Mouse (Mus musculus): ENCODE measurements at regions not wholly inside any gene's neighbourhood (a gene's known extent, or its start where the extent isn't known, plus 50 kb on each side); places are given as distances from the start of the nearest gene placed in this dataset.

- Histone ChIP-seq H3K36me3 (no peaks in the 10 kb centered on the region), H3K4me1 (peaks cover 3% of the 10 kb centered on the region), H3K4me3 (no peak overlapping the region), H3K9ac (no peak overlapping the region), H3K27ac (no peak overlapping the region), H3K4me2 (no peak overlapping the region), H3K27me3 (no peaks in the 10 kb centered on the region), H3K9me3 (no peaks in the 10 kb centered on the region)
- no peak for ATAC-seq (ENCODE audit: insufficient number of reproducible peaks, insufficient read depth, low FRiP score, low TSS enrichment, low read depth)
- WGBS: 29% methylated on average over 3 of the region's 3 CpGs
Observed at GRCm38 (mm10) chr13:59358421-59358820, 226.6 kb downstream of the Agtpbp1 start.

DNA sequence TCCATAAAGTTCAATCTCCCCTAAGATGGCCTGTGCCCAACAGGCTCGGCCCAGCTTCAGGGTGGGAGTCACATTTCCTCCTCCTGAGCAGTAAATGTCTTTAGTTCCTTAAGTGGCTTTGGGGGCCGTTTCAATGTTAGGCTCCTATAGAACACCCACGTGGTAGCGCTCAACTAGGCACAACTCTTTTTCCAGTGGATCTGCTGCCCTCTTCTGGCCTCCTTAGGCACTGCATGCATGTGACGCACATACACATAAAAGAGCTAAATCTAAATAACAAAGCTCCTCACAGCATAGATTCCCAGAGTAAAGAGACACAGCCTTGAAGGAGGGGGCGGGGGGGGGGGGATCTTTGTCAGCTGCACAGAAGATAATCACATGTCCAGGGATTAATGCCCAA, 233.6 kb downstream of the Agtpbp1 start:
- Histone ChIP-seq H3K27me3 (no peaks in the 10 kb centered on the region), H3K27ac (peak overlapping the region; percentile 62), H3K4me1 (no peaks in the 10 kb centered on the region), H3K36me3 (no peaks in the 10 kb centered on the region), H3K4me3 (no peak overlapping the region), H3K9me3 (no peaks in the 10 kb centered on the region), H3K9ac (no peak overlapping the region), H3K4me2 (no peak overlapping the region)
- 60% methylated on average over 6 of the region's 6 CpGs for WGBS
- no peak for ATAC-seq (ENCODE audit: insufficient number of reproducible peaks, insufficient read depth, low FRiP score, low TSS enrichment, low read depth)

DNA sequence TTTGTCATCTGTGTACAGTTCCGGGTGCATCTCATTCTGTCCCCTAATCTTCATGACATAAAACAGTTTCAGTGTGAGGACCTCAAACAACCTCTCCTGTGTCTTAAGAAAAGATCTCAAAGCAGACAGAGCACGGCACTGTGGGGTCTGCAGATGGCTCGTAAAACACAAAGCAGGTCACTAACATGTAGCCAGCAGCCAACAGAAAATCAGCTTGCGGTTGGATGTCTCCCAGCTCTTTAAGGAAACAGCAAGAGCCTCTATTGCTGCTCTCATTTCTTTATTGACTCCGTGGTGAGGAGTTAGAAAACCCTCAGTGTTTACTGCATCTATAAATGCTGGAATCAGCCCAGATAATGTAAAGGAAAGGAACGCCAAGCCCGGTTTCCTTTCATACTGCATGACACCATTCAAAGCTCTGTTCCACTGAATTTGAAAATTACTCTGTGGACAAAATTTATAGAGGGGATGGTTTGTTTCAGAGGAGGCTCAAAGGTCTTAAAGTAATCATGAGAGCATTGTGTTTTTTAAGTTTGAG, 234.3 kb downstream of the Agtpbp1 start:
- H3K4me2 ChIP-seq: no peak overlapping the region
- H3K36me3 ChIP-seq: no peaks in the 10 kb centered on the region
- H3K9me3 ChIP-seq: no peaks in the 10 kb centered on the region
- no peak overlapping the region for H3K4me3 ChIP-seq
- no peaks in the 10 kb centered on the region for H3K4me1 ChIP-seq
- no peak for ATAC-seq (ENCODE audit: insufficient number of reproducible peaks, insufficient read depth, low FRiP score, low TSS enrichment, low read depth)
- peak overlapping the region; percentile 62; the same call in 1 of the 2 replicates for H3K27ac ChIP-seq
- 68% methylated on average over 7 of the region's 7 CpGs for WGBS
- no peak overlapping the region for H3K9ac ChIP-seq
- H3K27me3 ChIP-seq: no peaks in the 10 kb centered on the region

- ATAC-seq (ENCODE audit: insufficient number of reproducible peaks, insufficient read depth, low FRiP score, low TSS enrichment, low read depth): no peak
- Histone ChIP-seq H3K4me1 (no peaks in the 10 kb centered on the region), H3K9me3 (no peaks in the 10 kb centered on the region), H3K4me2 (no peak overlapping the region), H3K36me3 (no peaks in the 10 kb centered on the region), H3K4me3 (no peak overlapping the region), H3K9ac (no peak overlapping the region), H3K27ac (no peak overlapping the region), H3K27me3 (no peaks in the 10 kb centered on the region)
Observed at GRCm38 (mm10) chr13:59348510-59348909, 236.5 kb downstream of the Agtpbp1 start.

GRCm38 (mm10) chr13:59341871-59342270, 243.2 kb downstream of the Agtpbp1 start:
- Histone ChIP-seq H3K36me3 (no peaks in the 10 kb centered on the region), H3K9ac (no peak overlapping the region), H3K9me3 (no peaks in the 10 kb centered on the region), H3K4me3 (no peak overlapping the region), H3K4me2 (no peak overlapping the region), H3K27ac (no peak overlapping the region), H3K27me3 (no peaks in the 10 kb centered on the region), H3K4me1 (no peaks in the 10 kb centered on the region)
- WGBS: 78% methylated on average over 13 of the region's 13 CpGs
- ATAC-seq (ENCODE audit: insufficient number of reproducible peaks, insufficient read depth, low FRiP score, low TSS enrichment, low read depth): no peak

DNA sequence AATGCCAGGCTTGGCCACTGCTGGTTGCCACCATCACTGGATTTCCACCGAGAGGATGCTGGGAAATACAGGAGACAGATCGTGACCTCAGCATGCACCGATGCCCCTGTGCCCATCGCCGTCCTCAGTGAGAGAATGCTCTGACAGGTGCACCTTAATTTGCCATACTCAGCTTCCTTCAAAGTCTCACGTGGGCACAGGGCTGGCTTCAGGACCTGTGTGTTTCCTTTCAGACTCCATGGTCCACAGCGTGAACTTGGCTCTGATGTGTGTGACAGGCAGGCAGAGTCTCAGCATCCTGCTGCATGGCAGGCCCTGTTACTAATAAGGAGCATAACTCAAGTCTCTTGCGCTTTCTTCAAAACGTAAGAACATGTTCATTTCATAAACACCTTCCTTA, 246.6 kb downstream of the Agtpbp1 start:
- H3K4me3 ChIP-seq: no peak overlapping the region
- no peak for ATAC-seq (ENCODE audit: insufficient number of reproducible peaks, insufficient read depth, low FRiP score, low TSS enrichment, low read depth)
- WGBS: 87% methylated on average over 9 of the region's 9 CpGs
- H3K36me3 ChIP-seq: no peaks in the 10 kb centered on the region
- no peaks in the 10 kb centered on the region for H3K9me3 ChIP-seq
- no peaks in the 10 kb centered on the region for H3K4me1 ChIP-seq
- no peaks in the 10 kb centered on the region for H3K27me3 ChIP-seq
- H3K4me2 ChIP-seq: no peak overlapping the region
- no peak overlapping the region for H3K27ac ChIP-seq
- H3K9ac ChIP-seq: no peak overlapping the region

DNA sequence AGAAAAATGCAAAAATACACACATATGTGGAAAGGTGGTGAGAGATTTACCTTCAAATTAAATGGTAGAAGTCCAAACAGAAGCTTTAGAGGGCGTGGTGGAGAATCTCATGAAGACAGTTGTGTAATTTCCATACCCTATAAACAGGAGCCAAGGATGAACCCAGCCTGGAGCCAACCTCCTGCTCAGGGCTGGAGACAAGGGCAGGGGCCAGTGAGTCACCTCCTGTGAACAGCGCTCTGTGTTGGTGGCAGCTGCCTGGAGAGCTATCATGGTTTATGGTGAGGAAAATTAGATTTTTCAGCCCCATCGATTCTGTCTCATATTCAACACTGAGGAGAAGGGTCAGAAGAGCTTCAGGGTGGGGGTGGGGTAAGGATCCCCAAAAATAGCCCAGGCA, 261.1 kb downstream of the Agtpbp1 start:
- ATAC-seq (ENCODE audit: insufficient number of reproducible peaks, insufficient read depth, low FRiP score, low TSS enrichment, low read depth): no peak
- H3K4me1 ChIP-seq: no peaks in the 10 kb centered on the region
- H3K4me3 ChIP-seq: no peak overlapping the region
- WGBS: 85% methylated on average over 3 of the region's 3 CpGs
- no peak overlapping the region for H3K27ac ChIP-seq
- H3K27me3 ChIP-seq: no peaks in the 10 kb centered on the region
- no peaks in the 10 kb centered on the region for H3K9me3 ChIP-seq
- no peaks in the 10 kb centered on the region for H3K36me3 ChIP-seq
- H3K4me2 ChIP-seq: no peak overlapping the region
- H3K9ac ChIP-seq: no peak overlapping the region

GRCm38 (mm10) chr13:59323441-59323840, 261.6 kb downstream of the Agtpbp1 start:
- Histone ChIP-seq H3K4me1 (no peaks in the 10 kb centered on the region), H3K9me3 (no peaks in the 10 kb centered on the region), H3K36me3 (no peaks in the 10 kb centered on the region)

DNA sequence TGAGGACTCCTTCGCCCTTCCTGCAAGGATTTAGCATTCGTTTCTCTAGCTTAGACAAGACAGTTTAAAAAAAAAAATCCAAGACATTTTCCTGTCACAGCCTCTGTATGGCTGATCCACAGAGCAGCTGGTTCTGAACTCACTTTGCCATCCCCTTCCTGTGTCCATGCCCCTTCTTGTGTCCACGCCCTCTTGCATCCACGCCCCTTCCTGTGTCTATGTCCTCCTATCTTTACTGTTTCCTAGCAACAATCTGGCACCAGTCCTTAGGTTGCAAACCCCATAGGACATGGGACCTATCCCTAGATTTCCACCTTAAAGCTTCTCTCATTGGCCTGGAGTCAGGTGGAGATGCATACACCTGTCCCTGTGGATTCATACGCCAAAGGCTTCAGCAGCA, 264.8 kb downstream of the Agtpbp1 start:
- no peak overlapping the region for H3K4me3 ChIP-seq
- no peak overlapping the region for H3K4me2 ChIP-seq
- no peaks in the 10 kb centered on the region for H3K36me3 ChIP-seq
- WGBS: 85% methylated on average over 5 of the region's 5 CpGs
- H3K27ac ChIP-seq: no peak overlapping the region
- H3K9ac ChIP-seq: no peak overlapping the region
- ATAC-seq (ENCODE audit: insufficient number of reproducible peaks, insufficient read depth, low FRiP score, low TSS enrichment, low read depth): no peak
- H3K9me3 ChIP-seq: no peaks in the 10 kb centered on the region
- H3K4me1 ChIP-seq: no peaks in the 10 kb centered on the region
- no peaks in the 10 kb centered on the region for H3K27me3 ChIP-seq

More at GRCm38 (mm10) chr13:59323441-59323840, 261.6 kb downstream of the Agtpbp1 start:
- WGBS: 45% methylated on average over 5 of the region's 5 CpGs
- Histone ChIP-seq H3K9ac (no peak overlapping the region), H3K27me3 (no peaks in the 10 kb centered on the region), H3K27ac (no peak overlapping the region), H3K4me2 (no peak overlapping the region), H3K4me3 (no peak overlapping the region)
- ATAC-seq (ENCODE audit: insufficient number of reproducible peaks, insufficient read depth, low FRiP score, low TSS enrichment, low read depth): no peak

- Histone ChIP-seq H3K9ac (no peak overlapping the region), H3K27ac (no peak overlapping the region), H3K36me3 (no peaks in the 10 kb centered on the region), H3K4me1 (no peaks in the 10 kb centered on the region), H3K27me3 (no peaks in the 10 kb centered on the region), H3K4me2 (no peak overlapping the region), H3K9me3 (no peaks in the 10 kb centered on the region), H3K4me3 (no peak overlapping the region)
- WGBS: 71% methylated on average over 16 of the region's 16 CpGs
- ATAC-seq (ENCODE audit: insufficient number of reproducible peaks, insufficient read depth, low FRiP score, low TSS enrichment, low read depth): no peak
Observed at GRCm38 (mm10) chr13:59317458-59318005, 267.5 kb downstream of the Agtpbp1 start.

- Histone ChIP-seq H3K27me3 (no peaks in the 10 kb centered on the region), H3K4me3 (no peak overlapping the region), H3K4me1 (no peaks in the 10 kb centered on the region), H3K27ac (no peak overlapping the region), H3K9me3 (no peaks in the 10 kb centered on the region), H3K9ac (no peak overlapping the region), H3K4me2 (no peak overlapping the region), H3K36me3 (no peaks in the 10 kb centered on the region)
- ATAC-seq (ENCODE audit: insufficient number of reproducible peaks, insufficient read depth, low FRiP score, low TSS enrichment, low read depth): no peak
- 58% methylated on average over 3 of the region's 3 CpGs for WGBS
Observed at GRCm38 (mm10) chr13:59315811-59316210, 269.2 kb downstream of the Agtpbp1 start.

GRCm38 (mm10) chr13:59314419-59314818, 270.6 kb downstream of the Agtpbp1 start:
- H3K4me3 ChIP-seq: no peak overlapping the region
- H3K27me3 ChIP-seq: no peaks in the 10 kb centered on the region
- H3K27ac ChIP-seq: no peak overlapping the region
- no peak for ATAC-seq (ENCODE audit: insufficient number of reproducible peaks, insufficient read depth, low FRiP score, low TSS enrichment, low read depth)
- H3K36me3 ChIP-seq: no peaks in the 10 kb centered on the region
- no peaks in the 10 kb centered on the region for H3K9me3 ChIP-seq
- 65% methylated on average over 1 of the region's 1 CpGs for WGBS
- H3K4me1 ChIP-seq: no peaks in the 10 kb centered on the region
- H3K4me2 ChIP-seq: no peak overlapping the region
- no peak overlapping the region for H3K9ac ChIP-seq

Data from embryonic facial prominence, embryonic 13.5 days (tissue).